Mouse (Mus musculus): ENCODE results near the gene Tesk2.
"Not testable (repeated sequence)": the region's sequence is repeated elsewhere in the genome, so short reads cannot be mapped to it uniquely, and the experiment has no call there.

Gene Tesk2

GRCm38 (mm10) chr4:116720343-116721097 is at the start of gene Tesk2:
TSS of gene Tesk2 (plus strand) at chr4:116720948.
- DNase-seq (ENCODE audit: low read depth, low spot score), result peak; percentile 95

GRCm38 (mm10) chr4:116672785-116673184 is 48.0 kb upstream of the Tesk2 start:
- no peak for DNase-seq (ENCODE audit: low read depth, low spot score)

GRCm38 (mm10) chr4:116674761-116675160 is 46.0 kb upstream of the Tesk2 start:
- DNase-seq (ENCODE audit: low read depth, low spot score), result not testable (repeated sequence)

- DNase-seq (ENCODE audit: low read depth, low spot score), result no peak
These were observed 44.7 kb upstream of the Tesk2 start for GRCm38 (mm10) chr4:116676027-116676426.

- no peak for DNase-seq (ENCODE audit: low read depth, low spot score)
These were observed 42.9 kb upstream of the Tesk2 start for GRCm38 (mm10) chr4:116677808-116678207.

- no peak for DNase-seq (ENCODE audit: low read depth, low spot score)
These were observed 41.6 kb upstream of the Tesk2 start for GRCm38 (mm10) chr4:116679141-116679540.

GRCm38 (mm10) chr4:116680521-116680920 is 40.2 kb upstream of the Tesk2 start:
- DNase-seq (ENCODE audit: low read depth, low spot score), result not testable (repeated sequence)

- no peak for DNase-seq (ENCODE audit: low read depth, low spot score)
These were observed 36.8 kb upstream of the Tesk2 start for GRCm38 (mm10) chr4:116683957-116684356.

- no peak for DNase-seq (ENCODE audit: low read depth, low spot score)
These were observed 36.1 kb upstream of the Tesk2 start for GRCm38 (mm10) chr4:116684665-116685064.

GRCm38 (mm10) chr4:116685402-116686061 is 35.2 kb upstream of the Tesk2 start, which contains the start of gene Prdx1:
TSS of gene Prdx1 (plus strand) at chr4:116685544.
- DNase-seq (ENCODE audit: low read depth, low spot score), result peak; percentile 74

- DNase-seq (ENCODE audit: low read depth, low spot score), result no peak
These were observed 33.7 kb upstream of the Tesk2 start for GRCm38 (mm10) chr4:116687041-116687440.

GRCm38 (mm10) chr4:116689309-116689876 is 31.4 kb upstream of the Tesk2 start:
- DNase-seq (ENCODE audit: low read depth, low spot score), result no peak

GRCm38 (mm10) chr4:116692146-116692545 is 28.6 kb upstream of the Tesk2 start:
- no peak for DNase-seq (ENCODE audit: low read depth, low spot score)

GRCm38 (mm10) chr4:116693785-116694184 is 27.0 kb upstream of the Tesk2 start:
- no peak for DNase-seq (ENCODE audit: low read depth, low spot score)

GRCm38 (mm10) chr4:116698693-116699342 is 21.9 kb upstream of the Tesk2 start:
- no peak for DNase-seq (ENCODE audit: low read depth, low spot score)

- no peak for DNase-seq (ENCODE audit: low read depth, low spot score)
These were observed 19.8 kb upstream of the Tesk2 start for GRCm38 (mm10) chr4:116700964-116701363.

- no peak for DNase-seq (ENCODE audit: low read depth, low spot score)
These were observed 16.9 kb upstream of the Tesk2 start for GRCm38 (mm10) chr4:116703804-116704203.

GRCm38 (mm10) chr4:116707666-116708065 is 13.1 kb upstream of the Tesk2 start:
- DNase-seq (ENCODE audit: low read depth, low spot score), result no peak

- DNase-seq (ENCODE audit: low read depth, low spot score), result peak; percentile 99
These were observed 12.5 kb upstream of the Tesk2 start, which contains the start of the genes Mmachc and Ccdc163 for GRCm38 (mm10) chr4:116708201-116708764. TSS of gene Mmachc (minus strand) at chr4:116708406. TSS of gene Ccdc163 (plus strand) at chr4:116708509.

GRCm38 (mm10) chr4:116708791-116709390 is 11.9 kb upstream of the Tesk2 start:
- DNase-seq (ENCODE audit: low read depth, low spot score), result no peak

GRCm38 (mm10) chr4:116710154-116710553 is 10.6 kb upstream of the Tesk2 start:
- DNase-seq (ENCODE audit: low read depth, low spot score), result no peak
